Mouse (Mus musculus): Measurements from ENCODE around the gene Gm20773. TPM values are rescaled to one million over a fixed set of nuclear protein-coding genes. Genes with fewer than 3 reads are reported as not detected.
"Not testable (repeated sequence)": the region's sequence is repeated elsewhere in the genome, so short reads cannot be mapped to it uniquely, and the experiment has no call there.

The Gm20773 gene
- polyA plus RNA-seq (2011; ENCODE audit: insufficient read depth, insufficient read length, low read depth, missing spikeins) = not detected in 2 replicates

DNA sequence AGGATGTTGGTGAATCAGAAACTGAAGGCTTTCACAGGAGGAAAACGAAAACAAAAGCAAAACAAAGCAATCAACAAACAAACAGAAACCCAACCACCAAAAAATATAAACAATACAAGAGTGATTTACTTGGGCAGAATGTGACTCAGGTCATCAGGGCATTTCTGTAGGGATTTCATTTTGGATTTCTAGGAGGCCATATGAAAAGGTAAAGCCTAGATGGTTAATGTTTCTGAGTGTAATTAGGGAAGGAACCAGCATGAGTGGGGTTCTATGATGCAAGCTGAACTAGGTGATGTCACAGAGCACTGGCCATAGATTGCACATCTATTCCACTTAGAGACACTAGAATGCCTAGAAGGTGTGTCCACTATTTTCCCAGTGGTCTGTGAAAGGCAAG lies at the start of gene Gm20773:
Gm20773 (plus strand) TSS at position 301 of the 400 bp plus-strand sequence.
- H3K27me3 ChIP-seq (ENCODE audit: control insufficient read depth, insufficient read depth, low read length, poor library complexity, severe bottlenecking); H3K36me3 ChIP-seq (ENCODE audit: control insufficient read depth, insufficient read depth, low read length, poor library complexity, severe bottlenecking); H3K27ac ChIP-seq (ENCODE audit: insufficient read depth, low read length); H3K9ac ChIP-seq (ENCODE audit: low read depth, poor library complexity, severe bottlenecking); H3K4me1 ChIP-seq (ENCODE audit: control insufficient read depth, insufficient read depth, low read length); H3K4me3 ChIP-seq (ENCODE audit: low read depth, low read length); H3K9me3 ChIP-seq (replicated peaks; ENCODE audit: control insufficient read depth, insufficient read depth, low read length, poor library complexity, severe bottlenecking): not testable (repeated sequence)

DNA sequence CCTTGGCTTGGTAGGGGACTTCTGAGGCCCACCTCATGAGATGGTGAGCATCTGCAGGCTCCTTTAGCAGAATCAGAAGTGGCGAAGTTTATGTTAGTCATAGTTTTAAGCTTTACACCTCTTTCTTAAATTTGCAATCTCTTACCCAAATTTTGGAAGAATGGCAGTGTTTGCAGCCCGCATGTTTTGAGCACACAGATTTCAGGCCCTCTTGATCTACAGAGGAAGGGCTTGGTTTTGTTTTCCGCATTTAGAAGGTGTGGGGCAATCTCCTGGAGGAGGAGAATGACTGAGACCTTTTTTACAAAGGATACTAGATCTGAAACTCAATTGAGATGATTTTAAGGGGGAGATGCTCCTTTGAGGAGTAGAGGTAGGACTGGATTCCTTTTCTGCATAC lies 28.3 kb upstream of the Gm20773 start, which contains the start of gene Gm21866:
Gm21866 (minus strand) TSS at position 101 of the 400 bp plus-strand sequence.
- not testable (repeated sequence) for H3K36me3 ChIP-seq (ENCODE audit: control insufficient read depth, insufficient read depth, low read length, poor library complexity, severe bottlenecking); H3K9me3 ChIP-seq (replicated peaks; ENCODE audit: control insufficient read depth, insufficient read depth, low read length, poor library complexity, severe bottlenecking); H3K27ac ChIP-seq (ENCODE audit: insufficient read depth, low read length); H3K27me3 ChIP-seq (ENCODE audit: control insufficient read depth, insufficient read depth, low read length, poor library complexity, severe bottlenecking); H3K4me1 ChIP-seq (ENCODE audit: control insufficient read depth, insufficient read depth, low read length); H3K9ac ChIP-seq (ENCODE audit: low read depth, poor library complexity, severe bottlenecking); H3K4me3 ChIP-seq (ENCODE audit: low read depth, low read length)

Other genes with a start within 250 kb of the Gm20773 start
- gene Gm21440, start 241.6 kb upstream of the Gm20773 start, polyA plus RNA-seq (2011; ENCODE audit: insufficient read depth, insufficient read length, low read depth, missing spikeins) = not detected in 2 replicates
- gene Gm21454, start 241.6 kb upstream of the Gm20773 start, polyA plus RNA-seq (2011; ENCODE audit: insufficient read depth, insufficient read length, low read depth, missing spikeins) = not detected in 2 replicates
- not detected in 2 replicates for gene Gm21725, start 145.0 kb upstream of the Gm20773 start, polyA plus RNA-seq (2011; ENCODE audit: insufficient read depth, insufficient read length, low read depth, missing spikeins)
- not detected in 2 replicates for gene Gm21866, start 28.4 kb upstream of the Gm20773 start, polyA plus RNA-seq (2011; ENCODE audit: insufficient read depth, insufficient read length, low read depth, missing spikeins)

Data from ES-Bruce4 (cell line).